Mouse (Mus musculus) brown adipose tissue, adult 24 weeks (tissue): ENCODE data around the gene Tm9sf4. TPM values are rescaled to one million over a fixed set of nuclear protein-coding genes. Genes with fewer than 3 reads are reported as not detected.

Experiments used
- H3K27ac ChIP-seq: fragments of 200-500 bp; replicated peaks from 2 replicates; pipeline ENCODE4 v1.5.1; 2012; ENCODE audit warnings: low read depth, mild to moderate bottlenecking, low read length
- H3K4me1 ChIP-seq: fragments of 200-500 bp; 2 replicates; pipeline ENCODE4 v1.6.1; 2012; ENCODE audit warnings: low read length, mixed read lengths; ENCODE audit not compliant: control insufficient read depth, insufficient read depth, insufficient read length
- H3K4me3 ChIP-seq: fragments of 200-500 bp; 2 replicates; pipeline ENCODE4 v1.5.1; 2012; ENCODE audit warnings: low read depth, mild to moderate bottlenecking, low read length, moderate library complexity; ENCODE audit not compliant: insufficient read depth
- polyA plus RNA-seq: library from polyadenylated mRNA; stranded (reverse); fragments of >200 nt; gene quantifications from 2 replicates; pipeline ENCODE4 v1.2.4, GENCODE M21; 2012; ENCODE audit not compliant: missing spikeins, insufficient read depth, insufficient read length

The Tm9sf4 gene
- polyA plus RNA-seq, result 28.8 and 36.9 TPM in 2 replicates

DNA sequence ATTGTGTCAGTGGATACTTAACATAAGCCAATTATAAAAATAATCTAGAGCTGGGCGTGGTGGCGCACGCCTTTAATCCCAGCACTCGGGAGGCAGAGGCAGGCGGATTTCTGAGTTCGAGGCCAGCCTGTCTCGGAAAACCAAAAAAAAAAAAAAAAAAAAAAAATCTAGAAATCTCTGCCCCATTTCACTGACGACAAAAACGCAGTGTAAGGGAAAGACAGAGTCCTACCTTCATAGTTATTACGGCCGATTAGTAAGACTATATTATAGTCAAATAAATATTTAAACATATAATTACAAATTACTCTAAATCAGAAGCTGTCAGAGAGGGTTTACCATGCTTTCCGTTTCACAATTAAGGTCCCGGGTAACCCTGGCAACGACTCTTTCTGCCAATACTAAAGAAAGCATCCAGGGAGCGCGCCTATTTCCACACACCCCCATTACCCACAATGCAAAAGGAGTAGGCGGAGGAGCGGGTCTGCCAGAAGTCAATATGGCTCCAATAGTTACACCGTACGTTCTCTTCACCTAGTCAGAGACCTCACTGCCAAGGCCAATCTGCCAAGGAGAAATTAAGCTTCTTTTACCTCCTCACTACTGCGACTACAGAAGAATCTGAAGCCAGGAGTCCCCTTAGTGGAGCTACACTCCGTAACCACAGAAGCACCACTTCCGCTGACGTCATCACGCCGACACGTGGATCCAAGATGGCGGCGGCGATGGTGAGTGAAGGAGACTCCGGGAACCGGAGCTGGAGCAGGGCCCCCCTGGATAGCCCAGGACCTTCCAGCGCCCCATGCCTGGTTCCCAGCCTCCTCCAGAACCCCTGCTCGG lies at the start of gene Tm9sf4:
Gene Tm9sf4 (plus strand): TSS at position 460 of the 840 bp plus-strand sequence.
- peak within 1 kb of the TSS; percentile 99 for H3K27ac ChIP-seq
- H3K4me3 ChIP-seq, result peak within 1 kb of the TSS; percentile 68
- H3K4me1 ChIP-seq, result peaks cover 5% of the 10 kb centered on the region

DNA sequence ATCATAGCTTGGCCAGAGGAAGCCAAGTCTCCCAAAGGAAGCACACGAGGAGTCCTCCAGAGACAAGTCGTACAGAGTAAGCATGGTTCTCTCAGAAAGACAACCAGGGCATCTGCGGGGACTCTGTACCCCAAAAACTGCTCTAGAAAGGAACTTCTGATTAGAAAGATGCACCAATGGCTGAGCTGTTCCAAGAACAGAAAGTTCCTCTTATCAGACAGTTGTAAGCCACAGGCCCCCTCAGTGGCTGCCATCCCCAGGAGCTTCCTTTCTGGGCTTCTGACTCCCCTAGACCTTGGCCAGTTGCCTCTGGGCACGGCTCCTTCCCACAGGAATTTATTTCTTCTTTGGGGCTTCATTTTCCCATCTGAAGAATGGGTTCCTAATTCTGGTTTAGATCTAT lies 45.4 kb upstream of the Tm9sf4 start:
- Histone ChIP-seq H3K4me1 (no peaks in the 10 kb centered on the region), H3K27ac (no peak overlapping the region), H3K4me3 (no peak overlapping the region)

DNA sequence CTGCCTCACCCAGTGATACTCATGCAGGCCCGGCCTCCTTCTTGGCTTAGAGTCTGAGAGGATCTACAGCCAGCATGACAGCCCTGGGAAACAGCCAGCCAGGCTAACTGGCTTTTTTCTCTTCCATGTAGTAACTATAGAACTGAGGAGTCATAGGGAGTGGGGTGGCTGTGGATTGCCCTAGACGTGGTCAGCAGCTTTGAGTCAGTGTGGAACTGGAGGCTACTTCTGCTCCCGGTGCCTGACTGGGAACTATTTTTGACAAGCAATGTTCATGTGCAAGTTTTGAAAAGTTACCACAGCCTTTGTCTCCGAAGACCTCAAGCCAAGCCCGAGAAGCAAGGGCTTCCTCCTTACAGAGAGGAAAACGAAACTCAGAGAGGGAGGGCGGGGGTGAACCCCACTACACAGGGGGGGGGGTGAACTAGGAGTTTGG lies 44.0 kb upstream of the Tm9sf4 start:
- Histone ChIP-seq H3K4me1 (no peaks in the 10 kb centered on the region), H3K27ac (no peak overlapping the region), H3K4me3 (no peak overlapping the region)

GRCm38 (mm10) chr2:153119488-153119887 lies 41.6 kb upstream of the Tm9sf4 start:
- Histone ChIP-seq H3K4me1 (no peaks in the 10 kb centered on the region), H3K27ac (no peak overlapping the region), H3K4me3 (no peak overlapping the region)

DNA sequence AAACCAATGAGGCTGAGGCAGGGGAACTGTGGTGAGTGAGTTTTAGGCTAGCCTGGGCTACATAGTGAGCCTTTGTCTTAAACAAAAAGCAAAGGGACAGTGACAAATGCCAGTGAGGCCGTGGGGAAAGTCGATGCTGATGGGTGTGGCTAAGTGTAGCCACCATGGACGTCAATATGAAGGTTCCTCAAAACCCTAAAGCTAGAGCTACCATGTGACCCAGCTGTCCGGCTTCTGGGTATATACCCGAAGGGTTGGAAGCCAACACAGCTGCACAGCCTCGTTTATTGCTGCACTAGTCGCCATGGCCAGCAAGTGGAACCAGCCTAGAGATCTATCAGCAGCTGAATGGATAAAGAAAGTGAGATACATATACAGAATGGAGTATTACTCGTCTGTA lies 41.0 kb upstream of the Tm9sf4 start:
- H3K4me3 ChIP-seq, result no peak overlapping the region
- H3K27ac ChIP-seq, result no peak overlapping the region
- H3K4me1 ChIP-seq, result no peaks in the 10 kb centered on the region

DNA sequence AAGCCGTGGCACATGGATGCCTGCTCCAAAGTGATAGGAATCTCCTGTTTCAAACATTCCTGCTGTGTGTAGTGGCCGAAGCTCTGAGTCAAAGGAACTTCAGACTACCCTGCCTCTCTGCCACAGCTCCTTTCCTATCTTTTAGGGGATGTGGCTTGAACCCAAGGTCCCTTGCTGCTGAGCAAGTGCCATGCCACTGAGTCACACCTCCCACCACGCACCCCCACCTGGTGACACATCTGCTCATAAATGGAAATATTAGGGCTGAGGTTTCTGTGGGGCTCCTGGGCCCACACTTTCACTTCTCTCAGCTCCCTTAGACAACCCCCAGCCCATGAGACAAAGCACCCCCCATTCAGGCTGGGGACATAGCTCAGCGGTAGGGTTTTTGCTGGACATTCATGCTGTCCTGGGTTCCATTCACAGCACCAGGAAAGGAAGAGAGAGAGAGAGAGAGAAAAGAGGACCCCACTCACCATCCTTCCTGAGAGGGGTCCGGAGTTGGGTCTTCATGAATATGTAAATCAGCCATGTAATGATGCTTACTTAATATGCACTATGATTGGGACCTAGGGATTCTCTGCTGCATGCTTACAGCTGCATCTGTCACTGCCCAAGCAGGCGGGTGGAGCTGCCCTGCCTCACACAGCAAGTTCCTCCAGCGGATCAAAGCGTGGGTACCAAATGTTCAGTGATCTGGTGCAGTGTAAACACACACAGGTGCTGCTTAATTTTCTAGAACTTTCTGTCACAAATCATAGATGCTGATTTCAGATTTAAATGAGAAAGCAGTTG lies 39.1 kb upstream of the Tm9sf4 start:
- H3K4me3 ChIP-seq, result no peak overlapping the region
- H3K4me1 ChIP-seq, result no peaks in the 10 kb centered on the region; the same call in 1 of the 2 replicates
- H3K27ac ChIP-seq, result no peak overlapping the region

GRCm38 (mm10) chr2:153122701-153123100 lies 38.4 kb upstream of the Tm9sf4 start:
- H3K4me1 ChIP-seq, result no peaks in the 10 kb centered on the region; the same call in 1 of the 2 replicates
- no peak overlapping the region for H3K4me3 ChIP-seq
- peak overlapping the region; percentile 35; the same call in 1 of the 2 replicates for H3K27ac ChIP-seq

DNA sequence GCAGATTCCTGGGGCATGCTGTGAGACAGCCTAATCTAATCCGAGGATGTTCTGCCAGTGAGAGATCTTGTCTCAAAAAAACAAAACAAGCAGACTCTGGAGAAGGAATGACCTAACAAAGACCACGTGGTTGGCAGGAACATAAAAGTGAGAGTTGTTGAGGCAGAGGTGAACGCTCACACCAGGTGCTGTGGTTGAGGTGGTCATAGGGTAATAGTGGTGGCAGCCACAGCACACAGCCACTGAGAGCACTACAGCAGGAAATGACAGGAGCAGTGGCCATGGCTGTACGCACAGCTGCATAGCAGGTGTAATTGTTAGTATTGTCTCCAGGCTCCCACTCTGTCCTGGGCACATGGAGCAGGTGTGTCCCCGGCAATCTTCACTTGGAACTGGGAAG lies 35.2 kb upstream of the Tm9sf4 start:
- Histone ChIP-seq H3K4me3 (no peak overlapping the region), H3K4me1 (no peaks in the 10 kb centered on the region; the same call in 1 of the 2 replicates), H3K27ac (no peak overlapping the region)

DNA sequence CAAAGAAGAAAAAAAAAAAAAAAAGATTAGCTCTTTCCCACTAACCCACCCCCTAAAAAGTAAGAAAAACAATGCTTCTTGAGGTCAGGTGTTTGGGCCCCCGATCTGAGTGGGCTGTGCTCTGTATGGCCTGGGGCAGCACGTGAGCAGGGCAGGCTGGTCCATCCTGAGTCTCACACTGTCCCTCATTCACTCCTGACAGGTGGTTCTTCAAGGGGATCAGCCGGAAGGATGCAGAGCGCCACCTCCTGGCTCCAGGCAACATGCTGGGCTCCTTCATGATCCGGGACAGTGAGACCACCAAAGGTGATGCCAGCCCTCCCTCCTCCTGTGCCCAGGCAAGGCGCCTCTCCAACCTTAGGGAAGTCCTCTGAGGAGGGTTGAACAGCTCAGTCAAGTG lies 30.1 kb upstream of the Tm9sf4 start:
- no peaks in the 10 kb centered on the region; the same call in 1 of the 2 replicates for H3K4me1 ChIP-seq
- no peak overlapping the region for H3K27ac ChIP-seq
- H3K4me3 ChIP-seq, result no peak overlapping the region

- Histone ChIP-seq H3K4me3 (no peak overlapping the region), H3K27ac (no peak overlapping the region), H3K4me1 (no peaks in the 10 kb centered on the region)
These were observed 26.9 kb upstream of the Tm9sf4 start for GRCm38 (mm10) chr2:153134237-153134636.

DNA sequence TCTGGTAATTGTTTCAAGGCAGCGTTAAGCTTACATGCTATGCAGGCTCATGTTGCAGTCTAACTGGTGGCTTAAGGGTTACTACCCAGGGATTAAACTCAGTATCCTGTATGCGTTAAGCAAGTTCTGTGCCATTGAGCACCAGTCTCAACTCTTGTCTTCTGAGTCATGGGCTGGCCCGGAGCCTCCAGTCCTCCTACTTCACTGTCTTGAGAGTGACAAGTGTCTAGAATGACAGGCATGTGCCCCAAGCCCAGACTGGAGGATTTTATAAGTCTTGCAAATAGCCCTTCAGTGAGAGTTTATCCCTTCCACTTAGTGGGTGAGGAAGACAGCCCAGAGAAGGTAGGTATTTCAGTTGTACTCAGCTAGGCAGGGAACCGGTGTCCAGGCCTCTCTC lies 24.9 kb upstream of the Tm9sf4 start:
- no peaks in the 10 kb centered on the region for H3K4me1 ChIP-seq
- H3K27ac ChIP-seq, result no peak overlapping the region
- no peak overlapping the region for H3K4me3 ChIP-seq

- no peaks in the 10 kb centered on the region for H3K4me1 ChIP-seq
- no peak overlapping the region for H3K4me3 ChIP-seq
- no peak overlapping the region for H3K27ac ChIP-seq
These were observed 21.9 kb upstream of the Tm9sf4 start for GRCm38 (mm10) chr2:153139158-153139557.

- Histone ChIP-seq H3K4me1 (no peaks in the 10 kb centered on the region), H3K4me3 (no peak overlapping the region), H3K27ac (no peak overlapping the region)
These were observed 21.0 kb upstream of the Tm9sf4 start for GRCm38 (mm10) chr2:153139996-153140613.

DNA sequence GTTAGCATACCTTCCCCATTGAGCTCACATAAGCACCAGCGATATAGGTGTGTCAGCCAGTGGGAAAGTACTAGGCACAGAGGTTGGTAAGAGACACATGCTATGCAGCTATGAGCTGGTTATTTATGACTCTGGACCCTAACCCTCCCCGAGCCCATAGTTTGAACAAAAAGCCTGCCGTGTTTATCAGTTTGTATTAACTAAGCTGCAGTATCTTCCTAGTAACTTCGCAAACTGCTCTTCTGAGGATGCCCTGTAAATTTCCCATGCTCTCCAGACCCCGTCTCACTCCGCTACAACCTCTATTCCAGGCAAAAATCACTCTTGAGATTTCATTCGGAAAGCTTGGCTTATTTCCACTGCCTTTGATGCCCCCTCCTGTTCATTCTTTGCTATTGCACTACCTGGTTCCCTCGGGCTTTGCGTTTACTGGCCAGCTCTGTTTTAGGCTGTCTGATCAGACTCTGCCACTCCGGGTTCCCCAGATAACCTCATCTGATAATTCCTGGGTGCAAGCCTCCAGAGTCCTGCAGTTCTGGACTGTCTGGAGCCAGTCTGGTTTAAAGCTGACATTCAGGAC lies 18.4 kb upstream of the Tm9sf4 start:
- no peak overlapping the region for H3K27ac ChIP-seq
- no peak overlapping the region for H3K4me3 ChIP-seq
- no peaks in the 10 kb centered on the region for H3K4me1 ChIP-seq

GRCm38 (mm10) chr2:153145346-153145745 lies 15.8 kb upstream of the Tm9sf4 start:
- Histone ChIP-seq H3K27ac (no peak overlapping the region), H3K4me3 (no peak overlapping the region), H3K4me1 (no peaks in the 10 kb centered on the region)
